Mouse (Mus musculus): ENCODE measurements around the gene Arsk.

Arsk gene

DNA sequence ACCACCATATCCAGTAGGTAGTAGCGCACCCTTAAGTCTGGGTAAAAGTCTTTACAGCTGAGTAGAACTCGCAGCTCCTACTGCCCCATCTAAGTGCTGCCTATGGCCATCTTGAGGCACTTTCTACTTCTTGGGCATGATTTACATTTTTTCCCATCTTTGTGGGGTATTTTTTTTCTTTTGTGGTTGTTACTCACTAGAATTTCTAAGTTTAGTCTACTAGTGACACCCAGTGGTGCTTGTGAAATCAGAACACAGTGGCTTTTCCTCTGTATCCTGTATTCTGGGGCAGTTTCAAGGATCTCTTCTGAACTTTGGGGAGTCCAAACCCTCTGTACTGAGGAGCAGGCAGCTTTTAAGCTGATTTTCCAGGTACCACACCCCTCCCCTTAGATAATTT, 76.7 kb downstream of the Arsk start:
- DNase-seq (ENCODE audit: low spot score), result no peak

DNA sequence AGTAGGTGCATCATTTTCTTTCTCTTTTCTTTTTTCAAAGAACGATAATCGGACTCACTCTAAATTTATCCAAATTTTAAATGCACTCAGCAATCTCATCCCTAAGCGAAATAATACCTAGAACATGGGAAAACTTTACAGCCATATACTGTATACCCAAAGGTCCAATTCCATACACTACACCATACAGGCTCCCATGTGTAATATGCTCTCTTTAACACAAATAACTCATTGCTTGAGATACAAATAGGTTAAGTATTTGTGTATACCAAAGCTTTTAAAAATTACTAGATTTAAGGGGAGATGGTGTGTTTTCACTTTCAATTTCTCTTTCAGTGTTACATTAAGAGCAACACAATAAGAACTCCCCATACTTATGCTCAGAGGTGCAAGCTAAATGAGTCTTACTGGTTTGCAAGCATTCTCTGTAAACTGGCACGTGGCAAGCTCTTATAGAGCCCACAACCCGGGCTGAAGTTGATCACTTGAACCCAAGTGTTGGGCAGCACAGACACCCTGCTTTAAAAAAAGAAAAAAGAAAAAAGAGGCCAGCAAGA, 79.5 kb downstream of the Arsk start:
- DNase-seq (ENCODE audit: low spot score), result no peak

DNA sequence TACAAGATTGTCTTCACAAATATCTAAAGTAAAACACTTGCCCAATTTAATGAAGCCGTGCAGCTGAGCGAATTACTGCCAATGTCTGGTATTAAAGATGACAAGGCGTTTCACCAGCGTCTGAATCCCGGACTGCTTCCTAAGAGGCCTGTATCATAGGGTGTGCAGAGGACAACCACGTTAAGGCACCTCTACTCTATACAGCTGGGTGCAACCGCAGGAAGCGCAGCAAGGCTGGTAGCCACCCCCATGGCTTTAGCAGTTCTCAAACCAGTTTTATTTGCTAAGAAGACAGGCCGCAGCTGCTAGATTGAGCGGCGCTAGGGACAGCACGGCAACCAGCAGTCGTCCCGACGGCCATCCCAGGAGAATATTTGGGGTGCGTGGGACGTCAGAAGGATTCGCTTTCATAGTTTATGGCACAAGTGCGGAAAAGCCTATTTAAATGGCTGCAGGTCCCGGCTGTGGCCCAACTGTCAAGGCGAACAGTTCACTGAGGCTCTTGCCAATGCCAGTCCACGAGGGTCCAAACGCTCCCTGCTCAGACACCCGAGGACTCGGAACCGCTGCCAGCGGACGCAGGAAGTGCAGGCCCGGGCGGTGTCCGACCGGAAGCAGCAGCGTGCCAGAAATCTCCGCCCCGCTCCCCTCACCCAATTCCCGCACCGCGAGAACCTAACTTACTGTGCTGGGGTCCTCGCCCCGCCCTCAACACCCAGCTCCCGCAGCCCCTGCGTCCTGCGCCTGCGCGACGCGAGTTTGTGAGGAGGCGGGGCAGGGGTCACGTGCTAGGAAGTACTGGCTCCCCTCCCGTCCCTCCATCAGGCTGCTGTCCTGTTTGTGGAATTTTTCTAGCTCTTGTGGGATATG, 80.3 kb downstream of the Arsk start, which contains the start of gene Rfesd:
TSS of gene Rfesd (minus strand) at position 746 of the 870 bp plus-strand sequence.
- peak; percentile 97 for DNase-seq (ENCODE audit: low spot score)

GRCm38 (mm10) chr13:76017465-76017864, 81.0 kb downstream of the Arsk start:
- DNase-seq (ENCODE audit: low spot score), result peak; percentile 4

GRCm38 (mm10) chr13:76014511-76014910, 83.9 kb downstream of the Arsk start:
- no peak for DNase-seq (ENCODE audit: low spot score)
